Mouse (Mus musculus) gastrocnemius, adult 2 months (tissue): ENCODE measurements around the gene Ccdc51. TPM values are rescaled to one million over a fixed set of nuclear protein-coding genes. Genes with fewer than 3 reads are reported as not detected.

Experiments
- DNase-seq: peaks from one replicate; pipeline ENCODE4 v3.0.0; 2022
- H3K27ac ChIP-seq: fragments of 200-600 bp; 2 replicates; pipeline ENCODE4 v1.8.1; 2022; ENCODE audit warnings: mild to moderate bottlenecking
- H3K4me3 ChIP-seq: fragments of 200-600 bp; 2 replicates; pipeline ENCODE4 v1.8.1; 2022; ENCODE audit warnings: mild to moderate bottlenecking, moderate library complexity
- CTCF ChIP-seq: fragments of 200-600 bp; IDR thresholded peaks from 2 replicates; pipeline ENCODE4 v1.8.1; 2022; ENCODE audit warnings: antibody characterized with exemption, mild to moderate bottlenecking, moderate library complexity
- intact Hi-C: fragments of 180-260 bp; cut with DNase I; formaldehyde crosslinking; loops from one replicate; pipeline ENCODE4 v1.15.1; 2025
- long read RNA-seq, 2 experiments: library from polyadenylated mRNA; stranded (forward); transcript quantifications; one replicate each; pipeline ENCODE4 v2.0.0; 2021
- total RNA-seq, 2 experiments: library from RNA; stranded (reverse); gene quantifications; 2 replicates each; pipeline ENCODE4 v1.2.3; 2021

Gene Ccdc51
- 1 to 10 TPM; 6.5 to 7.9 TPM for total RNA-seq
- long read RNA-seq, experiment 1, partial matches to known transcripts, result 0 of 3 reads
- long read RNA-seq, experiment 1, other reads (novel, unspliced or antisense), result 1 of 3 reads
- long read RNA-seq, experiment 2, transcript Ccdc51-201 (4 exons, 1,526 nt), result major isoform, 8 of 9 reads
- long read RNA-seq, experiment 2, partial matches to known transcripts, result 1 of 9 reads
- long read RNA-seq, experiment 2, other reads (novel, unspliced or antisense), result 0 of 9 reads

GRCm38 (mm10) chr9:109082124-109082800 is at the start of gene Ccdc51, which contains the start of gene Tma7:
Gene Ccdc51, plus strand, starts transcription at chr9:109082493.
Gene Tma7, minus strand, starts transcription at chr9:109082587.
- peak; percentile 89 for DNase-seq
- intact Hi-C loops, result no loop called here
- TF ChIP-seq CTCF, result no peak
- peak within 1 kb of the TSS; percentile 95 for H3K4me3 ChIP-seq
- peak within 1 kb of the TSS; percentile 90 for H3K27ac ChIP-seq

DNA sequence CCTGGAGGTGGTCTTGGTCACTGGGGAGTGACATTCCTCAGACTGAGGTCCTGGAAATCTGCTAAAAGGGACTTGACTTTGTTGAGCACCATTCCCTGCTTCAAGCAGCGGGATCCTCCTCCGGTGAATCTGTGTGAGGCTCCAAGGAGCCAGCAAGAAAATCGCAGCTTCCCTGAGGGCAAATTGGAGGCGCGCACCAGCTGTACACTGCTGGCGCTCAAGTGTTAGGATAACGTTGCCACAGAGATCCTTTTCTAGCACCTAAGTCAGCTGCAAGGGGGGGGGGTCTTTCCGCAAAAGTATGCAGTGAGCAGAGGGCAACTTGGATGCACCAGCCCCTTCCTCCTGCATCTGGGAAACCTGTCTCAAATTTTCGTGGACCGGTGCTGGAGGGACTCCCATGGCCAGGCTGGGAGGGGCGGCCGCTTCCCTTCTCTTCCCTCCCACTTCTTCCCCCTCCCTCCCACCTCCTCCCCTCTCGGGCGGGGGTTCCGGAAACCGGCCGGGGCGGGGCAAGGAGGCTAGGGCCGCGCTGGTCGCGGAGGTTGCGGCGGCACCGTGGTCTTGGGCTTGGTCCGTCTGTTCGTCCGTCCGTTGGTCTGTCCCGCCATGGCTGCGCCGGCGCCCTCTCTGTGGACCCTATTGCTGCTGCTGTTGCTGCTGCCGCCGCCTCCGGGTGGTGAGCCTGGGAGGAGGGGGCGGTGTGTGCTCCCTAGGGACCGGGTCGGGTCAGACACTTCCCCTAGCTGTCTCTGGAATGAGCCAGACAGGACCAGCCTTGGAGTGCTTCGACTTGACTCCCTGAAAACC is 44.0 kb upstream of the Ccdc51 start, which contains the start of gene Shisa5:
Gene Shisa5 (plus strand): TSS at position 480 of the 810 bp plus-strand sequence.
- TF ChIP-seq CTCF, result no peak
- H3K27ac ChIP-seq, result peak within 1 kb of the TSS; percentile 96
- H3K4me3 ChIP-seq, result peak within 1 kb of the TSS; percentile 75
- peak; percentile 88 for DNase-seq
- intact Hi-C loops, result loop anchor here (2.0 to 5.0 kb wide), 2 partner anchors 19 to 36 kb away; no protein-coding TSS in a partner anchor

- intact Hi-C loops, result loop anchor here (2.0 to 5.0 kb wide), 2 partner anchors 18 to 37 kb away; no protein-coding TSS in a partner anchor
- H3K4me3 ChIP-seq, result peak overlapping the region; percentile 75
- peak overlapping the region; percentile 96 for H3K27ac ChIP-seq
- DNase-seq, result peak; percentile 79
- TF ChIP-seq CTCF, result no peak
These were observed 43.4 kb upstream of the Ccdc51 start for GRCm38 (mm10) chr9:109038901-109039364.

DNA sequence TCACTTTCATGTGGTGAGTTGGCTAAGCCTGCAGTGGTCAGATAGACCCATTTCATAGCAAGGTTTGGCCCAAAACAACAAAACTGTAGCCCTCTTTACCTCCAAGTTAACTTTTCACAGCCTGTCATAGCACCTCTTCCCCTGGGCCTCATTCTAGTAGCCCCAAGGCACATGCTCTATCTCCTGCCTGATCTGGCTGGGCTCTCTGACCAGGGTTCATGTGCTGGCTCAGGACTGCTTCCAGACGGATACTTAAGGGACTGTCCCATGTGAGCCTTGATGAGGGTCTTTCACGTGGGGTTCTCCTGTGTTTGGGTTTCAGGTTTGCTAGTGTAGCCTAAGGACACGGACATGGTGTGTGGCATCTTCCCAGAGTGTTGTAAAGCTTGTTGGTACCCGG is 42.6 kb upstream of the Ccdc51 start:
- DNase-seq, result no peak
- H3K27ac ChIP-seq, result peak overlapping the region; percentile 96
- intact Hi-C loops, result loop anchor here (2.0 to 5.0 kb wide), 2 partner anchors 17 to 37 kb away; no protein-coding TSS in a partner anchor
- TF ChIP-seq CTCF, result no peak
- peak overlapping the region; percentile 75 for H3K4me3 ChIP-seq

- no peak for TF ChIP-seq CTCF
- Histone ChIP-seq H3K4me3 (peak overlapping the region; percentile 75), H3K27ac (peak overlapping the region; percentile 96)
- intact Hi-C loops, result no loop called here
- no peak for DNase-seq
These were observed 42.1 kb upstream of the Ccdc51 start for GRCm38 (mm10) chr9:109040216-109040615.

GRCm38 (mm10) chr9:109040906-109041305 is 41.4 kb upstream of the Ccdc51 start:
- Histone ChIP-seq H3K4me3 (peak overlapping the region; percentile 75), H3K27ac (peak overlapping the region; percentile 53)
- no peak for DNase-seq
- intact Hi-C loops, result no loop called here
- TF ChIP-seq CTCF, result no peak

DNA sequence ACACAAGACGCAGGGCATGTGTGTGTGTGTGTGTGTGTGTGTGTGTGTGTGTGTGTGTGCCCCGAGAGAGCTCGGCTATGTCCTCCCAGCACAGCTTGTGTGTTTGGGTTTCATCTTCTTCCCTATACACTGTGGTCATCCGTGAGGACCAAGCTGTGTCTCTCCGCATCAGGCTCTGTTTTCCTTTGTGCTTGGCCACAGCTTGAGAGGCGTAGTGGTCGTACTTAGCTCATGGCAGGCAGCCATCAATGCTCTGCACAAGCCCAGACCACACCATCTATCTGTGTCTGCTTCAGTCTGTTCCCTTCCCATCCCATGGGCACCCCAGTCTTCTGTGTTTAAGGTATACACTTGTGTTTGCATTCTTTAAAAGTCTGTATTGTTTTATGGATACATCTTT is 40.9 kb upstream of the Ccdc51 start:
- intact Hi-C loops, result no loop called here
- no peak for TF ChIP-seq CTCF
- DNase-seq, result no peak
- Histone ChIP-seq H3K27ac (no peak overlapping the region), H3K4me3 (no peak overlapping the region)

DNA sequence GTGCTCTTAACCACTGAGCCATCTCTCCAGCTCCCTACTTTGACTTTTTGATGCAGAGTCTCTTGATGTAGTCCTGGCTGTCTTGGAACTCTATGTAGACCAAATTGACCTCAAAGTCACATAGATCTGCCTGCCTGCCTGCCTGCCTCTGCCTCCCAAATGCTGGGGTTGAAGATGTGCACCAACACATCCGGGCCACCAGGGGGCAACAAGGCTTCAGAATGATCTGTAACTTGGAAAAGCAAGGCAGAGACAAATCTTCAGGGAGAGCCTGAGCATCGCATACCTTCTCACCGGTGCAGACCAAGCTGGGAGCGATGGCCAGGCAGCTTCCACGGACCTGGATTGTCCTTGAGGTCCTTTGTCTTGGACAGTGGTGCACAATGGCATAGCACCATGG is 36.0 kb upstream of the Ccdc51 start:
- peak; percentile 77 for TF ChIP-seq CTCF
- Histone ChIP-seq H3K4me3 (no peak overlapping the region), H3K27ac (no peak overlapping the region)
- peak; percentile 65 for DNase-seq
- intact Hi-C loops, result no loop called here

DNA sequence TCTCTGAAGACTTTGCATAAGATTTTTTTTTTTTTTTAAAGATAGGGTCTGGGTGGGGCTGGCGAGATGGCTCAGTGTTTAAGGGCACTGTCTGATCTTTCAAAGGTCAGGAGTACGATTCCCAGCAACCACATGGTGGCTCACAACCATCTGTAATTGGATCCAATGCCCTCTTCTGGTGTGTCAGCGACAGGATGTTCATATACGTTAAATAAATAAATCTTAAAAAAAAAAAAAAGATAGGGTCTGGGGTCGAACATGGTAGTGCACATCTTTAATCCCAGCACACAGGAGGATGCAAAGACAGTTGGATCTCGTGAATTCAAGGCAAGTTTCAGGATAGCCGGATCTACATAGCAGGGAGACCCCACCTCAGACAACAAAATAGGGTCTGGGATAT is 33.0 kb upstream of the Ccdc51 start:
- no peak for DNase-seq
- no peak overlapping the region for H3K27ac ChIP-seq
- TF ChIP-seq CTCF, result no peak
- no peak overlapping the region for H3K4me3 ChIP-seq
- intact Hi-C loops, result no loop called here

DNA sequence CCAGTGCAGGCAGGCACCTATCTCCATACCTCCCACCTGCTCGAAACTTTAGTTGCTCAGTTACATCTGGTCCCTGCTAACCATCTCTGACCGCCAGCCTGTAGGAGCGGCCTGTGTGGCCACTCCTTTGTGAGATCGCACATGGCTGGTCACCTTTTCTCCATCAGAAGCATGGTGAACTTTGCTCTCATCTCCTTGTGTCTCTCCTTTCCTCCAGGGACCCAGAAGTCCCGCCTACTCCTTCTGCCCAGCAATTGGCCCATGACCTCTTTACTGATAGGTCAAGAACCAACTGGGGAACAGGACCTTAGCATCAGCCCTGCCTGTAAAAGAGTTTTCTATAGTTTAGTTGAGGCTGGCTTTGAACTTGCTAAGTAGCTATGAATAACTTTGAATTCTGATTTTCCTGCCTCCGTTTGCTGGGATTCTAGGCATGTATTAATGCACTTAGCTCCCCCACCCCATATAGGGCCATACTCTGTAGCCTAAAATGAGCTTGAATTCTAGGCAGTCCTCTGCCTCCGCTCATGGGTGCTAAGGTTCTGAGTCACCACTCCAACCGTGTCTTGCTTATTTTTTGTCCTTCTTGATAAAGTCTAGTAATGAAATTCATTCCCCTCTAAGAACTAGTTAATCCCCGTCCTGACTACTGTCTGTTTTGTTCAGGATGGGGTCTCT is 32.2 kb upstream of the Ccdc51 start:
- Histone ChIP-seq H3K4me3 (no peak overlapping the region), H3K27ac (no peak overlapping the region)
- no peak for TF ChIP-seq CTCF
- intact Hi-C loops, result no loop called here
- DNase-seq, result no peak

DNA sequence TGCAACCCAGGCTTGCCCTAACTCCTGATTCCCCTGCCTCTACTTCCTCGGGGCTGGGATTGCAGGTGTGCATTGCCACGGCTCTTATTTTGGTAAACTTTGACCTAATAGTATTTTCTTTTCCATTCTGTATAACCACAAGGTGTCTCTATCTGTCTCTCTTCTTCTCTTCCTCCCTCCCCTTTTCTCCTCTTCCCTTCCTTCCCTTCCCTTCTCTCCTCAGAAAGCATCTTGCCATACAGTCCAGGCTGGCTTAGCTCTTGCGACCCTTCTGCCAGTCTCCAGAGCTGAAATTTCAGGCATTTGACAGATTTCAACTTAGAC is 31.7 kb upstream of the Ccdc51 start:
- DNase-seq, result no peak
- intact Hi-C loops, result no loop called here
- Histone ChIP-seq H3K4me3 (no peak overlapping the region), H3K27ac (no peak overlapping the region)
- TF ChIP-seq CTCF, result no peak

- TF ChIP-seq CTCF, result no peak
- Histone ChIP-seq H3K4me3 (no peak overlapping the region), H3K27ac (no peak overlapping the region)
- DNase-seq, result no peak
- intact Hi-C loops, result no loop called here
These were observed 31.2 kb upstream of the Ccdc51 start for GRCm38 (mm10) chr9:109051011-109051501.
